Mouse (Mus musculus): ENCODE results near the gene Tssc4. TPM values are rescaled to one million over a fixed set of nuclear protein-coding genes. Genes with fewer than 3 reads are reported as not detected.

Gene Tssc4
- total and polyA plus RNA-seq, 2 experiments from 2014 or later = 34.0 to 71.7 TPM

DNA sequence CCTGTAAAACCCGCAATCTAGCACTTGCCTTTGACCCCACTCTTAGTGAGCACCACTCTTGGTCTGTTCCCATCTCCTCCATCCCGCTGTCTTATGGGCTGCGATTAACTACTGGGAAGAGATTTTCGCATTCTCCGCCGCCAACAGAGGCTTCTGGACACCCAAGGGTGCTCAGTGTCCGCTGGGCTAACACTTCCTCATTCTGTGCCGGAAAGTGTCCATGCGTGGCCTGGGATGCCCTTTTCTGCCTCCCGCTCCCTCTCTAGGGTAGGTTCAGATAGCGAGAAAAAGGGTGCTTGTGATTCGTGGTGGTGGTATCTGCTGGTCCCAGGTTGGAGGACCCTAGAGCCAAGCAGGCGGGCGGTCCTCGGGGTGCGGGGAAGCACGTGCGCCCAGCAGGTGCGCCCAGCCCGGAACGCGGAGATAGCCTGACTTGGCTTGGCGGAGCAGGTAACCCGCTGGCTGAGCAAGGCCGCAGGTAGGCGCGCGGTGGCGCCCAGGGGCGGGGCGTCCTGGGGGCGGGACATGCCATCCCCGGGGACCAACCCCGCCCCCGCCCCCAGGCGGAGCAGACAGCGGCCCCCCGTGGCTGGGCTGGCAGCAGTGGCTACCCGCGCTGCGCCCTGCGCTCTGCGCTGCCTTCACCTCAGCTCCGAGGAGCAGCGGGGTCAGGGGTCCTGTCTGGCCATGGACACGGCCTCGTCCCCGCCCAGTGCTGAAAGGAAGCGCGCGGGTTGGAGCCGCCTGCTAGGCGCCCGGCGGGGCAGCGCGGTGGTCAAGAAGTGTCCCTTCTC, 37.8 kb downstream of the Tssc4 start:
- H3K4me1 ChIP-seq (ENCODE audit: control insufficient read depth, insufficient read depth) = peaks cover 36% of the 10 kb centered on the region
- ATAC-seq (ENCODE audit: insufficient read depth, low read depth) = peak; percentile 54
- DNase-seq (ENCODE audit: low spot score) = peak; percentile 53

DNA sequence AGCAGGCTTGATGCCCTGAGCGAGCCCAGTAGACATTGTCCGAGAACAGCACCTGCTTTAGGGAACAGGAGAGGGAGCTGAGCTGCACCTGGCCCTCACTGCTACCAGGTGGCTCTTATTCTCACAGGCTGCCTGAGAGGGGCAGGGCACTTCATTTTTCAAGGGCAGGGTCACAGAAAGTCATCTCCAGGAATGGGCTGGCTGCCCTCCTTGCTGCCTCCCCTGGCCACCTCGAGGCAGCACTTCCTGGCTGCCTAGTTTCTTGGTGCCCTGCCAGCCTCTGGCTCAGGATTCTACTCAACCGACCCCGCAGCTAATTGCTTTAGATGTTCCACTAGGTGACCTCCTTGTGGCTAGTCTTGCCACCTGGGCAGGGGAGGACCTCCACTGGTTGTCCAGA, 39.2 kb downstream of the Tssc4 start:
- peak; percentile 89 for DNase-seq (ENCODE audit: low spot score)
- Histone ChIP-seq H3K27ac (ENCODE audit: low read depth) (peak overlapping the region; percentile 96), H3K4me1 (ENCODE audit: control insufficient read depth, insufficient read depth) (peaks cover 42% of the 10 kb centered on the region)

More for the DNA sequence above, 37.8 kb downstream of the Tssc4 start:
- Histone ChIP-seq H3K4me3 (ENCODE audit: low read depth, low read length) (peak overlapping the region; percentile 72), H3K36me3 (replicated peaks; ENCODE audit: control insufficient read depth, insufficient read depth, low read length) (no peaks in the 10 kb centered on the region), H3K27me3 (ENCODE audit: control insufficient read depth, insufficient read depth, low read length) (0 out of 2 replicates have a peak, but pooled peaks cover 4% of the 10 kb centered on the region), H3K27ac (ENCODE audit: low read depth) (peak overlapping the region; percentile 96), H3K9me3 (replicated peaks; ENCODE audit: control insufficient read depth, low read length) (no peaks in the 10 kb centered on the region), H3K4me2 (ENCODE audit: low read depth, low read length) (peak overlapping the region; percentile 96), H3K9ac (replicated peaks; ENCODE audit: low read depth, low read length) (peak overlapping the region; percentile 77)
- TF ChIP-seq CTCF (IDR thresholded peaks at IDR 0.05; ENCODE audit: low read depth) (peak; percentile 25), EP300 (IDR thresholded peaks at IDR 0.05; ENCODE audit: low read depth) (no peak)
- WGBS = 9% methylated on average over 50 of the region's 57 CpGs

DNA sequence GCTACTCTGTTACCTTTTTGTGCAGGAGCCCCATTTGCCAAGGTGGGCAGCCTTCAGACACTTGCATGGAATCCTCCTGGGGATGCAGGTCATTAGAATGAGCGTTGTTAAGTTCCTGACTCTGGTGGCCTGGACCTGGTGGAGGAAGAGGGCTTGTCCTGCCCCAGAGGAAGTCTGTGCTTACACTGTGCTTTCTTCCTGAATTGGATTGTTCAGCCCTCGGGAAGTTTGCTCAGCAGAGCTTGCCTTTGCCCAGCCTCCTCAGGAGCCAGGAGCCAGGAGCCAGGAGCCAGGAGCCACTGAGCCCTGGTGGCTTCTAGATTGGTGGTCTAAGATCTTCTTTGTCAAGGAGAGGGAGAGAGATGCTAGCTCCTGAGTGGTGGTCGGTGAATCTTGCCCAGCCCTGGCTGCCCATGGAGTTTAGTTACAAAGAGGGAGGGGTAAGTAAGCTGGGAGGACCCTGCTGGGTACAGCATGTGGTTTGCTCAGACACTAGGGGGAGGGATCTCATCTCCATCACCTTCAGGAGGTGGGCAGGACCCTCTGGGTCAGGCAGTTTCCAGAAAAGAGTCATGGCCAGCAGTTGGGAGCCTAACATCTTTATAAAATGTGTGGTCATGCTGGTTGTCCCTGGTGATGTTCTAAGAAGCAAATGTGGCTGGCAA, 40.1 kb downstream of the Tssc4 start:
- ATAC-seq (ENCODE audit: insufficient read depth, low read depth) = no peak
- H3K9ac ChIP-seq (replicated peaks; ENCODE audit: low read depth, low read length) = peak overlapping the region; percentile 77

More for the DNA sequence above, 39.2 kb downstream of the Tssc4 start:
- Histone ChIP-seq H3K4me3 (ENCODE audit: low read depth, low read length) (peak overlapping the region; percentile 72), H3K36me3 (replicated peaks; ENCODE audit: control insufficient read depth, insufficient read depth, low read length) (no peaks in the 10 kb centered on the region), H3K9ac (replicated peaks; ENCODE audit: low read depth, low read length) (peak overlapping the region; percentile 77), H3K9me3 (replicated peaks; ENCODE audit: control insufficient read depth, low read length) (no peaks in the 10 kb centered on the region), H3K27me3 (ENCODE audit: control insufficient read depth, insufficient read depth, low read length) (0 out of 2 replicates have a peak, but pooled peaks cover 4% of the 10 kb centered on the region), H3K4me2 (ENCODE audit: low read depth, low read length) (peak overlapping the region; percentile 96)
- ATAC-seq (ENCODE audit: insufficient read depth, low read depth) = peak; percentile 36
- TF ChIP-seq EP300 (IDR thresholded peaks at IDR 0.05; ENCODE audit: low read depth) (no peak), CTCF (IDR thresholded peaks at IDR 0.05; ENCODE audit: low read depth) (peak; percentile 38)
- 17% methylated on average over 5 of the region's 5 CpGs for WGBS

DNA sequence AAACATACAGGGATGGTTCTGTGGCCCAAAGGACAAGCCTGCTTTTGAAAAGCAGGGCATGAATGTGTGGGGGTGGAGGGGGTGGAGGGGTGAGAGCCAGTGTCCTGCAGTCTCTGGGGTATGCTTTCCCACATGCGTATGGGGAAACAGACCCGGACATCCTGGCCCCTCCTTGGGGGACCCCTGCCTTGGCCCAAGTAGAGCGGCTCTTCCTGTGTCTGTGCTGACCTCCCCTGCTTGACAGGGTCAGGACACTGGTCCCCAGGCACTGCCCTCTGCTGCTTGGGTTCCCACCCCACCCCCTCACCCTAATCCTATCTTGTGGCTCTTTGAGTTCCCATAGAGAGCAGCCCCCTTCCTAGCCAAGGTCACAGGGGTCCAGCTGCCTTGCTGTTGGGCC, 40.6 kb downstream of the Tssc4 start:
- WGBS = 52% methylated on average over 3 of the region's 3 CpGs
- Histone ChIP-seq H3K4me3 (ENCODE audit: low read depth, low read length) (peak overlapping the region; percentile 72; the same call in 1 of the 2 replicates), H3K27ac (ENCODE audit: low read depth) (peak overlapping the region; percentile 96), H3K27me3 (ENCODE audit: control insufficient read depth, insufficient read depth, low read length) (0 out of 2 replicates have a peak, but pooled peaks cover 4% of the 10 kb centered on the region), H3K36me3 (replicated peaks; ENCODE audit: control insufficient read depth, insufficient read depth, low read length) (no peaks in the 10 kb centered on the region), H3K4me1 (ENCODE audit: control insufficient read depth, insufficient read depth) (peaks cover 47% of the 10 kb centered on the region), H3K9ac (replicated peaks; ENCODE audit: low read depth, low read length) (no peak overlapping the region; the same call in 1 of the 2 replicates), H3K9me3 (replicated peaks; ENCODE audit: control insufficient read depth, low read length) (0 out of 2 replicates have a peak, but pooled peaks cover 3% of the 10 kb centered on the region), H3K4me2 (ENCODE audit: low read depth, low read length) (peak overlapping the region; percentile 96)
- DNase-seq (ENCODE audit: low spot score) (no peak), ATAC-seq (ENCODE audit: insufficient read depth, low read depth) (no peak)
- TF ChIP-seq CTCF (IDR thresholded peaks at IDR 0.05; ENCODE audit: low read depth) (no peak), EP300 (IDR thresholded peaks at IDR 0.05; ENCODE audit: low read depth) (0 out of 2 replicates have a peak, but pooled peaks have one; percentile 34)

More for the DNA sequence above, 40.1 kb downstream of the Tssc4 start:
- peak overlapping the region; percentile 72 for H3K4me3 ChIP-seq (ENCODE audit: low read depth, low read length)
- 10% methylated on average over 3 of the region's 3 CpGs for WGBS
- H3K36me3 ChIP-seq (replicated peaks; ENCODE audit: control insufficient read depth, insufficient read depth, low read length) = no peaks in the 10 kb centered on the region
- TF ChIP-seq CTCF (IDR thresholded peaks at IDR 0.05; ENCODE audit: low read depth) = no peak
- no peak for TF ChIP-seq EP300 (IDR thresholded peaks at IDR 0.05; ENCODE audit: low read depth)
- peak; percentile 35 for DNase-seq (ENCODE audit: low spot score)
- peak overlapping the region; percentile 96 for H3K4me2 ChIP-seq (ENCODE audit: low read depth, low read length)
- peak overlapping the region; percentile 96 for H3K27ac ChIP-seq (ENCODE audit: low read depth)
- peaks cover 47% of the 10 kb centered on the region for H3K4me1 ChIP-seq (ENCODE audit: control insufficient read depth, insufficient read depth)
- no peaks in the 10 kb centered on the region for H3K9me3 ChIP-seq (replicated peaks; ENCODE audit: control insufficient read depth, low read length)
- 0 out of 2 replicates have a peak, but pooled peaks cover 4% of the 10 kb centered on the region for H3K27me3 ChIP-seq (ENCODE audit: control insufficient read depth, insufficient read depth, low read length)

DNA sequence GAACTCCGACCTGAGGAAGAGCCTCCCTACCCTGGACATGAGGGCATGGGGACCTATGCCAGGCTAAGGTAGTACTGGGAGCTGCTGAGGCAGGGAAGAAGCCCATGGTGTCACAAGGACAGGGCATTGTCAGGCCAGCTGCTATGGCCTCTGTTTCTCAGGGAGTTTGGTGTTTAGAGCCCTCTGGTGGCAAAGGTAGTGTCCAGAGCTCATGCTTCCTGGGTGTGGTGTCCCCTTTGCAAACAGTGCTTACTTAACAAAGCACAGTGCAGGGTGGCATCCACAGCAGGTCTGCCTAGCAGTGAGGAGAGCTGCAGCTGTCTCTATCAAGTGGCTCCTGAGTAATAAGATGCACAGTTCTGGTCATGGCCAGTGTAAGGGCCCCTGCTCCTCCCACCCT, 41.8 kb downstream of the Tssc4 start:
- no peak for TF ChIP-seq EP300 (IDR thresholded peaks at IDR 0.05; ENCODE audit: low read depth)
- peak; percentile 51 for TF ChIP-seq CTCF (IDR thresholded peaks at IDR 0.05; ENCODE audit: low read depth)

More for the DNA sequence above, 41.8 kb downstream of the Tssc4 start:
- peaks cover 3% of the 10 kb centered on the region; the same call in 1 of the 2 replicates for H3K9me3 ChIP-seq (replicated peaks; ENCODE audit: control insufficient read depth, low read length)
- H3K27me3 ChIP-seq (ENCODE audit: control insufficient read depth, insufficient read depth, low read length) = 0 out of 2 replicates have a peak, but pooled peaks cover 4% of the 10 kb centered on the region
- H3K9ac ChIP-seq (replicated peaks; ENCODE audit: low read depth, low read length) = peak overlapping the region; percentile 0; the same call in 1 of the 2 replicates
- 59% methylated on average over 1 of the region's 1 CpGs for WGBS
- peaks cover 47% of the 10 kb centered on the region for H3K4me1 ChIP-seq (ENCODE audit: control insufficient read depth, insufficient read depth)
- no peaks in the 10 kb centered on the region for H3K36me3 ChIP-seq (replicated peaks; ENCODE audit: control insufficient read depth, insufficient read depth, low read length)
- H3K4me2 ChIP-seq (ENCODE audit: low read depth, low read length) = peak overlapping the region; percentile 27; the same call in 1 of the 2 replicates
- H3K27ac ChIP-seq (ENCODE audit: low read depth) = peak overlapping the region; percentile 96
- no peak overlapping the region for H3K4me3 ChIP-seq (ENCODE audit: low read depth, low read length)
- peak; percentile 43 for DNase-seq (ENCODE audit: low spot score)
- ATAC-seq (ENCODE audit: insufficient read depth, low read depth) = no peak

All from heart, postnatal 0 days (tissue).